Mouse (Mus musculus) testis, adult 10 weeks (tissue): ENCODE measurements around the gene Dhcr24. TPM values are rescaled to one million over a fixed set of nuclear protein-coding genes. Genes with fewer than 3 reads are reported as not detected.

Experiments used
- polyA plus RNA-seq: library from polyadenylated mRNA; stranded (reverse); fragments of 350-450 nt; fragmentation: Illumina TruSeq; extraction: RNeasy Lipid Tissue Mini Kit (QIAGEN cat#74804); gene quantifications from one replicate; pipeline ENCODE4 v1.2.3, GENCODE M21; 2014; ENCODE audit warnings: low read depth, low replicate concordance

Gene Dhcr24
- polyA plus RNA-seq: 2.3 TPM

DNA sequence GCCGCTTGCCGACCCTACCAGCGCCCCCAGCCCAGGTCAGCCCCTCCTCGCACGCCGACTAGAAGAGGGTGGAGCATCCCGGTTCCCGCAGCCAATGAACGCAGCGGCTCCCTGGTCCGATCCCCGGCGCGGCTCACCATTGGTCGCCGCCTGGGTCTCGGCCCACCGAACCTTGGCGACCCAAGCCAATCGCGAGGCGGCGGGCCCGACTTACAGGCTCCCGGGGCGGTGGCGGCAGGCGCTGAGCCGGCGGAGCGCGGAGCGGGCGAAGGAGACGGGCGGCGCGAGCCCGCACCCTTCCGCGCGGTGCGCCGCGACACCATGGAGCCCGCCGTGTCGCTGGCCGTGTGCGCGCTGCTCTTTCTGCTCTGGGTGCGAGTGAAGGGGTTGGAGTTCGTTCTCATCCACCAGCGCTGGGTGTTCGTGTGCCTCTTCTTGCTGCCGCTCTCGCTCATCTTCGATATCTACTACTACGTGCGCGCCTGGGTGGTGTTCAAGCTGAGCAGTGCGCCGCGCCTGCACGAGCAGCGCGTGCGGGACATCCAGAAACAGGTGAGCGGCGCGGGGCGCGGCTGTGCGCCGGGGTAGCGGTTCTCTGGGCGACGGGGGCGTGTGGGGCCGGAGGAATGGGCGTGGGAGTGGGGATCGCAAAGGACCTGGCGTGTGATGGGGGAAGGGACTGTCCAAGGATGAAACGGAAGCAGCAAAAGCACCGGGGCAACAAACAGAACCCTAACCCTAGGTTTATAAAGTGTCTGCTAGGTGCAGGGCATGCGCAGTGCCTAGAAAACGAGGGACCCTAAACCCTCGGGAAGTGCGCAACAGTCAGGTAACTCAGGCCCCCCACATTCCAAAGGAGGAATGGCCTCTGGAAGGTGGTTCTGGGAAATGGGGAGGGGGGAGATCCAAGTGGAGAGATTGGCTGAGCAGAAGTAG lies at the start of gene Dhcr24:
Gene Dhcr24 (plus strand): TSS at position 193 of the 936 bp plus-strand sequence.

GRCm38 (mm10) chr4:106617056-106617455 lies 56.2 kb downstream of the Dhcr24 start, which contains the start of gene Lexm:
Lexm (minus strand) TSS chr4:106617241.

DNA sequence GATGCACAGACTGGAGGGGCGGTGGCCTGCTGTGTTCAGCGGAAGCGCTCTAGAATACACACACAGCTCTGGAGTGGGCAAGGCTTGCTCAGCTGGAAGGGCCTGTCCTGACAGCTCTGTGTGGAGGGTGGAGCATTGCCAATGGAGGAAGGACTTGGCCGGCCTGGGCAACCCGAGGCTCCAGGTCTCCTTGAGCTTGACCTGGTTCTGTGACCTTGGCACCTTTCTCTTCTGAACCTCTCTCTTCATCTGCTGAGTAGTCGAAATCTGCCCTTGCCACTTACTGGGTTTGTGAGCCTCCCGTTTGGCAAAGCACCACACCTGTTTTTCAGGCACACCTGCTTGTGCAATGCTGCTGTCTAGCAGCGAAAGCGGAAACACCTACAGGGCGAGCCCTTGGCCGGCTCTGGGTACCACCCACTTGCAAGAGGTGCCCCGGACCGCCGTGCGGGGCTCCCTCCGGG lies 61.2 kb downstream of the Dhcr24 start, which contains the start of gene Ttc22:
Gene Ttc22 (plus strand): TSS at position 403 of the 464 bp plus-strand sequence.

Other genes starting within 250 kb of the Dhcr24 start
- gene Usp24, start 244.8 kb upstream of the Dhcr24 start, polyA plus RNA-seq: 33.8 TPM
- gene Pcsk9, start 96.7 kb upstream of the Dhcr24 start, polyA plus RNA-seq: not detected
- not detected for gene Bsnd, start 68.8 kb upstream of the Dhcr24 start, polyA plus RNA-seq
- gene Lexm, start 56.2 kb downstream of the Dhcr24 start, polyA plus RNA-seq: 33.7 TPM
- gene Ttc22, start 61.4 kb downstream of the Dhcr24 start, polyA plus RNA-seq: not detected
- gene Pars2, start 90.0 kb downstream of the Dhcr24 start, polyA plus RNA-seq: 0.60 TPM
- 142 TPM for gene Ttc4, start 117.9 kb downstream of the Dhcr24 start, polyA plus RNA-seq
- 34.2 TPM for gene Mroh7, start 169.9 kb downstream of the Dhcr24 start, polyA plus RNA-seq
- not detected for gene Fam151a, start 172.9 kb downstream of the Dhcr24 start, polyA plus RNA-seq
- 0.17 TPM for gene Acot11, start 244.0 kb downstream of the Dhcr24 start, polyA plus RNA-seq